8 mouse cellular contexts compared by ENCODE assay signal in the genomic region with DNA sequence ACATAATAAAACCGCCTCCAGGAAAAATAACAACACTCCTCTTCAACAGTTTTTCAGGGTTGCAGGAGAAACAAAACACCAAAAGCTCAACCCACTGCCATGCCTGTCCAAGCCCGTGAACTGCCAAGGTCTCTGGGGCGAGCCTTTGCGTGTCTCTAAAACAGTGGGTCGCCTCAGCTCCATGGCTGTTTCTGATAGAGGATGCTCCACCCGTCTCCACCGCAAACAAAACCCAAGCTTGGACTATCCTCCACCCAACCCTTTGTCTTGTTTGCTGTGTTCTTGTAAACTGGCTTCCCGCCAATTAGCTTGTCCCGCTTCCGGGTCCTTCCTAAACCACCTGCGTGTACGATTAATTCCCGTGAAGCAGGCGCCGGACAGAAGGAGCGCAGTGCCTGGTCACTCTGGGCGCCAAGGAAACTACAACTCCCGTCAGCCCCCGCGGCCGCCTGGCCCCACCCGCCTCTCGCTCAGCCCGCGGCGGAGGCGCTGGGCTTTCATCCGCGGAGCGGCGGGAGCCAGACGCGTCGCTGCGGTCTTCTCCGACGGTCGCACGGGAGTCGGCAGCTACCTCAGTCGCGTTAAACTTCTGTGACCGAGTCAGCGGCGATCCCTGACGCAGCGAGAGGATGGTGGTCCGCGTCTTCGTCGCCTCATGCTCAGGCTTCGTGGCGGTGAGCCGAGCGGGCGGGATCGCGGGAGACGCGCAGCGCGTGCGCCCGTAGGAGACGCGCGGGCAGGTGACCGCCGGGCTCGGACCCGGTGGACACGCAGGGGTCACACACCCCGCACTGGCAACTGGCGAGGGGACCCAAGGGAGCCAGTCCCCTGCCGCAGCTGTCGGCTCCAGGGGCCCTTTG. TPM values are rescaled to one million over a fixed set of nuclear protein-coding genes. Genes with fewer than 3 reads are reported as not detected.
DNase-seq lines count a peak whose midpoint lies in the region; ATAC-seq and TF ChIP-seq lines count a peak whose summit lies in the region.

A gene (plus strand): TSS at position 498 of the 860 bp plus-strand sequence.

- intact Hi-C loops in left cerebral cortex, adult 2 months (cut with DNase I): loop anchor here (2.0 to 5.0 kb wide), 3 partner anchors 51 to 571 kb away; a partner anchor contains a TSS

- TF ChIP-seq CTCF in left cerebral cortex, adult 2 months (IDR thresholded peaks at IDR 0.05): no peak

- peak within 1 kb of the TSS; percentile 68 for H3K4me3 ChIP-seq in left cerebral cortex, adult 2 months

- H3K27ac ChIP-seq in left cerebral cortex, adult 2 months: peak within 1 kb of the TSS; percentile 87

- ATAC-seq in common myeloid progenitor, adult 5-6 weeks (replicated peaks; ENCODE audit: low read depth, poor library complexity, severe bottlenecking): peak; percentile 88

- peak; percentile 87 to 96 for DNase-seq in adrenal gland, adult (ENCODE audit: inconsistent age in 2 of 2, low spot score in 1 of 2)
- peak; percentile 79 for DNase-seq in gastrocnemius, postnatal 10 days
- DNase-seq in induced T-regulatory cell, adult 2 months (ENCODE audit: low read depth): peak; percentile 63
- peak; percentile 84 to 91 for DNase-seq in left cerebral cortex, adult 2 months (ENCODE audit: extremely low spot score in 1 of 2, low spot score in 2 of 2)
- DNase-seq in lung, postnatal 4 days: peak; percentile 85 to 87
- DNase-seq in retina, postnatal 1 day: peak; percentile 91
- peak; percentile 42 to 49 for DNase-seq in thymus, postnatal 36 days

RNA-seq across cellular contexts. Expression of the gene that starts here (rescaled TPM):
- total RNA-seq in common myeloid progenitor, adult 5-6 weeks (2017): 0.37 TPM in 1 of 2 replicates, not detected in the other
- 1 to 10 TPM; 1.5 to 1.9 TPM for total RNA-seq in gastrocnemius, postnatal 10 days (2021)
- total RNA-seq in left cerebral cortex, adult 2 months (2021): 10 to 100 TPM; 30.7 to 36.1 TPM

Comparison
In these comparisons a context has a peak if more than half of its experiments do, and no peak if none do; other contexts are left out.
1. Peak in every context shown above with its lines: DNase-seq, ATAC-seq, H3K4me3 ChIP-seq and H3K27ac ChIP-seq.
2. RNA of the gene that starts here (total RNA-seq): 30.7 to 36.1 TPM in left cerebral cortex, adult 2 months; 1.5 to 1.9 TPM in gastrocnemius, postnatal 10 days and 0.37 TPM in common myeloid progenitor, adult 5-6 weeks; every median in the first group is over 10 times any median in the second.
3. Peak in ATAC-seq in common myeloid progenitor, adult 5-6 weeks; RNA of the gene not detected or under 1 TPM.